Mouse (Mus musculus): ENCODE data around the gene Mars2.
A peak's percentile ranks its signal among the peaks of the same experiment; 100 is the strongest.

Gene Mars2

DNA sequence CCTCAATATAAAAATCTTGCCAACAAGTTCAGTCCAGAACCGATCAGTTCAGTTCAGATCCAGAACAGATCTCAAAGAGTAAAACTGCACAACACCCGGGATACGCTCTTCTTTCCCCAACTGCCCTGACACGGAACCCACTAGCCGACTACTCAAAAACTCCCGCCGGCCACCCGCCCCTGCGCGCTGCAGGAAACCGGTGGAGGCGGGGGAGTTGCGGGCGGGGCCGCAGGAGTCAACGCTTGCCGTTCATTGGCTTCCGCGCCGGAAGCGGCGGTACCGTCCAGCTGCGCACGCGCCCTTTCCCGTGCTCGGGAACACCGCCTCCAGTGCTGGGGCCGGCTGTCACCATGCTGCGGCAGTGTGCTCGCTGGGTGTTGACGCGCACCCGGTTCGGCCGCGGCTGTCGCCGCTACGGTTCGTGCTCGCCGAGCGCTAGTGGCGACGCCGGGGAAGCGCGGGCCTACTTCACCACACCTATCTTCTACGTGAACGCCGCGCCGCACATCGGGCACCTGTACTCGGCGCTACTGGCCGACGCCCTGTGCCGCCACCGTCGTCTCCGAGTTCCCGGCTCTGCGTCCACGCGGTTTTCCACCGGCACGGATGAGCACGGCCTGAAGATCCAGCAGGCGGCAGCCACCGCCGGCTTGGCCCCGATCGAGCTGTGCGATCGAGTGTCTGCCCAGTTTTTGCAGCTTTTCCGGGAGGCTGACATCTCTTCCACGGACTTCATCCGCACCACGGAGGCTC is at the start of gene Mars2:
Mars2 (plus strand) TSS at position 288 of the 753 bp plus-strand sequence.
- DNase-seq: peak; percentile 98

GRCm38 (mm10) chr1:55192015-55192414 is 45.0 kb upstream of the Mars2 start:
- DNase-seq: no peak

DNA sequence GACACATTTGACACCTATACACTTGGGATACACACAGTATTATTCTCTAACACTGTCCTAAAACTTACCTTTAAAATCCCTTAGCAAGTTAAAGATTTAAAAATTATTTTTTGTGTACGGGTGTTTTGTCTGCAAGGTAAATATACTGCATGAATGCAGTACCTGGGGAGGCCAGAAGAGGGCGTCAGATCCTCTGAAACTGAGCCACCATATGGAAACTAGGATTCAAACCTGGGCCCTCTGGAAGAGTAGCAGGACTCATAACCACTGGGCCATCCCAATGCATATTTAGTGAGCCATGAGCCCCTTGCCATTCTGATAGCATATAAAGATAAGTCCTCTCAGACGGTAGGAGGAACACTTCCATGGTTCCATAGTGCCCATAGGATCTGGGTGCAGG is 44.2 kb upstream of the Mars2 start:
- peak; percentile 55 for DNase-seq

- DNase-seq: peak; percentile 92
Measured at GRCm38 (mm10) chr1:55193316-55193715, 43.7 kb upstream of the Mars2 start.

- DNase-seq: no peak
Measured at GRCm38 (mm10) chr1:55194064-55194915, 42.7 kb upstream of the Mars2 start.

GRCm38 (mm10) chr1:55195021-55195420 is 42.0 kb upstream of the Mars2 start:
- no peak for DNase-seq

DNA sequence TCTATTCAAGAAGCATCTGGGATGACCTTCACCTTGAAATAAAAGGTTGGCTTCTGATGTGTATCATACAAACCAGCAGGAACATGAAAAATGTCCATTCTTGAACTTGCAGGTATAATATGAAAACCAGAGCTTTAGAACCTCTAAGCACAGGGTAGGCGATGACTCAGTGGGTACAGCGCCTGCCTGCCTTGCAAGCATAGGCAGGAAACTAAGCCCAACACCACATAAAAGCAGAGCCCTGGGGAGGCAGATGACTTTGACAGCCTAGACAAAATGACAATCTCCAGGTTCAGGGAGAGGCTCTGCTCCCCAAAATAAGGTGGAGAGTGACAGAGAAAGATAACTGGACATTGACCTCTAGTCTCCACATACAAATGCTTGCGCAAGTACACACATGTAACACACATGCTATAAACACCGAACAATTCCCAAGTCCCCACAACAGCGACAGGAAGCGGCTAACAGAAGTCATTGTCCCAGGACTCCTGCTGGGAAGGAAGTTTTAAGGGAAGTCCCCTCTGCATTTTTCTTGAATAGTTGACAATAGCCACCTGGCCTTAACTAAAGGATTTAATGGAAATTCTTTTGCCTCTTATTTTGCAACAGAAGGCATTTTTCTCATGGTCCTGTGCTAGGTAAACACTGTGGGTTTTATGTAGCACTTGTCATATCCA is 40.5 kb upstream of the Mars2 start:
- no peak for DNase-seq

GRCm38 (mm10) chr1:55198719-55199118 is 38.3 kb upstream of the Mars2 start:
- no peak for DNase-seq

DNA sequence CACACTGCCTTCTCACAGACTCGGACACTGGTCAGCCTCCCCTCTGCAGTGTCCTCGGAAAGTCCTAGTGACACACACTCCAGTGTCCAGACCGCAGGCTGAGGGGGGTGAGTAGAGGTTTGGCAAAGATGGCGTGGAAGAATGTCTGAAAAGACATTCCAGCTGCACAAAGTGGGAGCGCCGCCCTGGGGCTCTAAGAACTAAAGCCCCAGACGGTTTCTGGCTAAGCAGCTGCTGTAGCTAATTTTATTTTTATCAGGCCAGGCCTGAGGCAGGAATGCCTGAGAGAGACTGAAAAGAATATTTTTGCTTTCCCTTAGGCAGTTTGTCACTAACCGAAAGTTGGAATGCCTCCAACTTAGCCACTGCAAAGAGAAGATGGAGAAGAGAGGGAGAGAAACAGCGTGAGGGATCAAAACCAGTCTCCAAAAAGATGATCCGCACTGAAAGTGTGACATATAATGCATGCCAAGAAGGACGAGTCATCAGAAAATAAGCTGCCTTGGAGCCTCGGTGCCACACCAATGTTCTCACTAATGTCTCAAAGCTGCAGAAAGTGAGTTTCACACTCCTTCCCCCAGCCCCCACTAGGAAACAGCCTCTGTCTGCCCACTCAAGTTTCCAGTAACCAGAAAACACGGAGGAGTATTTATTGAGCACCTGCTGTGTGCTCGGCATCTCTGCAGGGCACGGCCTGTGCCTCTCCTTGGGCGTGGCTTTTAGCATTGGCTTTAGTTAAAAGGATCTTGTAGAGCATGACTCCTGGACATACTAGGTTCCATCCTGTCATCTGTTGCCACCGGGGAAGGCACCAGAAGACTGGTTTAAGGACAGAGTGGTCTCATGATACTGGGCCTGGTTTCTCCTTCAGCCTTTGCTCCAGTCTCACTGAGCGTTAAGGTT is 34.9 kb upstream of the Mars2 start:
- peak; percentile 77 for DNase-seq

- no peak for DNase-seq
Measured at GRCm38 (mm10) chr1:55205808-55206327, 31.1 kb upstream of the Mars2 start.

GRCm38 (mm10) chr1:55207561-55207960 is 29.4 kb upstream of the Mars2 start:
- DNase-seq: no peak

DNA sequence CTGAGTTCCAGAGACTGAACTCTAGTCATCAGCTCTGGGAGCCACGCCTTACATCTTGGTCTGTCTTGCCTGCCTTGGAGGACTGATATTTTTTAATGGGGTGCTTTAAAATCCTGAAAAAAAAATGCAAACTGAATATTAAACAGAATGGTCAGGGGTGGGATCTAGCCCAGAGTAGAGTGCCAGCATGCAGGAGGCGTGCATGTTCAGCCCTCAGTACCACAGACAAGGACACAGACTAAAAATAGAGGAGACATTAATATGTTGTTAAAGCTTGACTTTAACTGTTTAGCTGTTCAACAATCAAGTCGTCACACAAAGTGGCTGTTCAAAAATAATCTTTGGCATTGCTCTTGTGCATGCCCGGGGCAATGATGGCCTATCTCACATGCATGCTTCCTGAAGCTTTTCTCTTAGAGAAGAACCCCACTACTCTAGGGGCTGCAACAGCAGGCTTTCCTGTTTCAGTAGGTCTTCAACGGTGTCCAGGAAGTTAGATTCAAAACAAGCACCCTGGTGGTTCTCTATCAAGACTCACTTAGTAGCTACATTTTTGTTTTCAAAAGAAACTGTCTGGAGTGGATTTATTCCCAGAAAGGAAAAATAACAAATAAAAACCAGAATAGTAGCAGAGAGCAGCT is 28.4 kb upstream of the Mars2 start:
- no peak for DNase-seq

DNA sequence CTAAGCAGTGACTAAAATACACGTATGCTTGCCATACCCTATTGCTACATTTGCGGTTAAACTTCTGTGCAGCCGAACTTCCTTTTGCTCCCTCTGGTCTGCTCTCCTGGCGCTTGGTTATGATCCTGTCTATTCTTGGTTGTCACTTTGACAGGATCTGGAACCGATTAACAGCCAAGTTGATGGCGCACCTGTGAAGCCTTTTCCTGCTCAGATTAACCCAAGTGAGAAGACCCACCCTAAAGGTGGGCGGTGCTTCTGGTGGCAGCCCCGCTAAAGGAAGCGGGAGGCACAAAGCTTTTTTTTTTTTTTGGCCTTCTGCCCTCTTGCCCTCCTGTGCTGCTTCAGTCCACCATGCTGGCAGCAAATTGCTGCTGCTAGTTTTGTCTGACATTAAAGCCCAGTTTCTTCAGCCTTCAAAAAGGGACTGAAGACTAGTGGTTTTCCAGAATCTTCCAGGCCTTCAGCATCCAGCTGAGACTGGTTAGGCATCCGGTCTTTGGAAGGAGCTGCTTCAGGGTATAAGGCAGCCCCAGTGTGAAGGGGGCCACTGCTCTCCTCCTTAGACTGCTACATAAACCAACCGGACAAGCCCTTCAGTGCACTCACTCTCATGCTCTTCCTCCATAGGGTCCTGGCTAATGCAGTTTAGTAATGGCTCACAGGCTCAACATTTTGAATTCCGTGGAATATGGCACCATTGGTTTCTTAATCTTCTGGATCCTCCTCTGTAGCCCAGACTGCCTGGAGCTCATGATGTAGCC is 26.6 kb upstream of the Mars2 start:
- peak; percentile 31 for DNase-seq

DNA sequence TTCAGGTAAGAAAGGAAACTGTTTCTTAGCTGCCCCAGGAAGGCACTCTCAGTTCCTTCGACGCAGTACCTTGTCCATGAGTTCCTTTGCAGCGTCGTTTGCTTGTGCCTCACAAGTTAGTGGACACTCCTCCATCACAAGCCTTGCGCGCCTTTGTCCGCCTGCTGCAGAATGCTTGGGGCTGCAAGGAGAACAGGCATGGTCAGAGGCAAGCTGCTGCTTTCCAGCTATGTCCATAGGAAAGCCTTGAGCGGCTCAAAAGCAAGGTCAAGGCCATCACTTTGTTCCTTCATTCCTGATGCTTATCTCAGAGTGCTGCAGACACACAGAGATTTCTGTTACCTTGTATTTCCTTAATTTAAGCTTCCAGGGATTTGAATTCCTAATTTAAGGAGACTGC is 25.9 kb upstream of the Mars2 start:
- no peak for DNase-seq

GRCm38 (mm10) chr1:55212771-55213170 is 24.2 kb upstream of the Mars2 start:
- DNase-seq: no peak

DNA sequence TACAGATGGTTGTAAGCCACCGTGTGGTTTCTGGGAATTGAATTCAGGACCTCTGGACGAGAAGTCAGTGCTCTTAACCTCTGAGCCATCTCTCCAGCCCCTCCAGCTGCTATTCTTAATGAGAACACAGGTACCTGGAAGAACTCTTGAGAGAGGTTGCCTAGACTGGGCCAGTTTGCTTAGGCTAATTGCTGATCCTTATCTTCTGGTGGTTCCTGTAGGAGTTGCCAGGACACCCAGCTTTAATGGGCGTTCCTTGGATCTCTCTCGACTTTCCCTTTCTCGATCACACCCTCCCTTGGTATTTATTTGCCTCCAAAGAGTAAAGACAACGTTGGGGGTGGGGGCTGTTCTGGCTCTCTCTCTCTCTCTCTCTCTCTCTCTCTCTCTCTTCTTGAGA is 23.5 kb upstream of the Mars2 start:
- no peak for DNase-seq

GRCm38 (mm10) chr1:55213936-55214335 is 23.0 kb upstream of the Mars2 start:
- no peak for DNase-seq

- peak; percentile 62 for DNase-seq
Measured at GRCm38 (mm10) chr1:55215185-55215813, 21.7 kb upstream of the Mars2 start.

- DNase-seq: peak; percentile 54
Measured at GRCm38 (mm10) chr1:55217191-55217590, 19.8 kb upstream of the Mars2 start.

GRCm38 (mm10) chr1:55221352-55221751 is 15.6 kb upstream of the Mars2 start:
- DNase-seq: no peak

Data from kidney, postnatal 10 days (tissue).